Mouse (Mus musculus) cortical plate, adult 2 months (tissue): ENCODE data around the gene Osbp. TPM values are rescaled to one million over a fixed set of nuclear protein-coding genes. Genes with fewer than 3 reads are reported as not detected.

Experiments
- H3K27ac ChIP-seq: fragments of 200-500 bp; 2 replicates; pipeline ENCODE4 v1.5.1; 2012; ENCODE audit warnings: low read length, control low read depth, inconsistent platforms; ENCODE audit not compliant: insufficient read depth
- H3K4me1 ChIP-seq: fragments of 200-500 bp; 2 replicates; pipeline ENCODE4 v1.6.1; 2011; ENCODE audit warnings: low read length; ENCODE audit not compliant: control insufficient read depth, insufficient read depth
- H3K4me3 ChIP-seq: fragments of 200-500 bp; 2 replicates; pipeline ENCODE4 v1.5.1; 2011; ENCODE audit warnings: mild to moderate bottlenecking, low read length, control low read depth; ENCODE audit not compliant: insufficient read depth
- CTCF ChIP-seq: fragments of 200-500 bp; IDR thresholded peaks from 2 replicates; pipeline ENCODE4 v1.5.1; 2011; ENCODE audit warnings: mild to moderate bottlenecking, control low read depth, low read length; ENCODE audit not compliant: insufficient read depth; ENCODE audit errors: extremely low read depth
- POLR2A ChIP-seq: fragments of 200-500 bp; IDR thresholded peaks from 2 replicates; pipeline ENCODE4 v1.6.1; 2011; ENCODE audit warnings: mild to moderate bottlenecking, low read length, control low read depth; ENCODE audit not compliant: insufficient read depth; ENCODE audit errors: extremely low read depth
- polyA plus RNA-seq: library from polyadenylated mRNA; depleted of rRNA; stranded (reverse); fragments of >200 nt; gene quantifications from 2 replicates; pipeline ENCODE4 v1.2.3, GENCODE M21; 2012

The Osbp gene
- polyA plus RNA-seq, 1 experiment = 37.1 TPM

DNA sequence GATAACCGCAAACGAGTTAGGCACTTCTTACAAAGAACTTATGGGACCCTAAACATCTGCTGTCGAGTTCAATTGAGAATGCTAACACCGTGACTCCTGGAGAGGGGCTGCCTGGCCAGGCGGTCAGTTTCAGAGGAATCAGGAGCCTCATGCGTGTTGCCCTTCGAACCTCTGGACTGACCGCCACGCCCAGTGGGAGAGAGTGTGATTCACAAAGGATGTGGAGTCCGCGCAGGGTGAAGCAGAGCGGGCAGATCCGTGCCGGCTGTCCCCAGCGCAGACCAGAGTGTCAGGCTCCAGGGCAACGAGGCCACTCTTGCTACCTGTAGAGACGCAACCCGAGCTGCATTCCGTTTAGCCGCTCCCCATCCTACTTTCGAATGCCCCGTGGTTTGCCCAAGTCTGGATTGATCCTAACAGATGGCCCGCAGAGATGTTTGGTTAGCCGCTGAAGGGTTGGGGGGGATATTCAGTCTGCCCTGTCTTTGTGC lies 44.6 kb downstream of the Osbp start:
- no peak for TF ChIP-seq POLR2A
- TF ChIP-seq CTCF = no peak
- peak overlapping the region; percentile 77 for H3K4me3 ChIP-seq
- peak overlapping the region; percentile 34 for H3K27ac ChIP-seq
- H3K4me1 ChIP-seq = 0 out of 2 replicates have a peak, but pooled peaks cover 2% of the 10 kb centered on the region

- no peak overlapping the region for H3K27ac ChIP-seq
- H3K4me3 ChIP-seq = peak overlapping the region; percentile 77
- TF ChIP-seq CTCF = no peak
- TF ChIP-seq POLR2A = no peak
- 0 out of 2 replicates have a peak, but pooled peaks cover 2% of the 10 kb centered on the region for H3K4me1 ChIP-seq
Observed at GRCm38 (mm10) chr19:12010916-12011559, 45.3 kb downstream of the Osbp start.

DNA sequence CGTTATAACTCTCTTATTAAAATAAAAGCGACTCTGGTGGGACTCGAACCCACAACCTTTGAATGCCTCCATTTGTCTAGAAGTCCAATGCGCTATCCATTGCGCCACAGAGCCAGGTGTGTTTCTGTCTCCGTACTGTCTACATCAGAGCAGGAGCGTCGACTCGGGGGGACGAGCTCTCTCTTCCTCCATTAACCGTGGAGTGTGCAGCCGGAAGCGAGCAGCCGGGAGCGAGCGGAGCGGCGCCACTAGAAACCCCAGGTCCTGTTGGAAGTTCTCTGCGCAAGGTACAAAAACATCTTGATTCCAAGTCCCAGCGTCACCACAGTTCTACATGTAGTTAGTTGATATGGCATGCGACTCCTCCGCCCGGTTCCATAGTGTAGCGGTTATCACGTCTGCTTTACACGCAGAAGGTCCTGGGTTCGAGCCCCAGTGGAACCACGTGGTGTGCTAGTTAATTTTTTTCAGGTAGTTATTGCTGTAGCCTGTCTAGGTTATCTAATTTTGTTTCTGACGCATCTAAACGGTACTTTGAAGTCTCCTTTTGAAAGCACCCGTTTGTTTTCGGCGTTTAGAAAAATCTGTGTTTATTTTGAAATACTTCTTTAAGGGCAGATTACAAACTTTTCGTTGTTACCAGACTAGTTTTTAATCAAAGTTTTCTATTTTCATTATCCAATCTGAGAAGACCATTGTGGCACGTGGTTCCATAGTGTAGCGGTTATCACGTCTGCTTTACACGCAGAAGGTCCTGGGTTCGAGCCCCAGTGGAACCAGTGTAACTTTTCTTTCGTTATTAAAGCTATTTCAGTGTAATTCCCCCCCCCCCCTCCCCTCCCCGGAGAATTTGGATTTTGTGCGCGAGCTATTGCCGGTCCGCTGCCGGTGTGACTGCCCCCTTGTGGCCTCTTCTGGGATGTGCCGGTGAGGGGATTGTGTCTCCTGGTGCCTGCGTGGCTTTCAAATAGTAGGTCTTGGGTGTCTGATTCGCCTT lies 46.1 kb downstream of the Osbp start:
- H3K27ac ChIP-seq = no peak overlapping the region
- TF ChIP-seq CTCF (peak; percentile 43), POLR2A (no peak)

DNA sequence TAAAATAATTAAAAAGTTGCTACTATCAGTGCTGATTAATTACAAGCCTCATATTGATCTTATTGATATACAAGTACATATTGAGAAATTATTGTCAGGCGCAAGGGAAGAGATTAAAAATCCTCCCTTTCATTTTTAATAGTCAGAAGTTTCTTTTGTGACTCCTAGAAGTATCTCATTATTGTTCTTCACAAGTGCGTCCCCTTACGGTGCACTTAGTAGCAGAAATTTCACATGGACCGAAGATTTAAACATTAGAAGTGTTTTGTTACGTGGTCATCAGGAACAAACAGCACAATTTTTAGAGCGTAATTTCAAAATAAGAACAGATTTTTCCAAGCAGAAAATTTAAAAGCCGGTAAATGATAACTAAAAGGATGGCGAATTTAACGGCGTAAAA lies 46.9 kb downstream of the Osbp start:
- H3K27ac ChIP-seq = no peak overlapping the region
- TF ChIP-seq POLR2A (no peak), CTCF (no peak)
- H3K4me1 ChIP-seq = 0 out of 2 replicates have a peak, but pooled peaks cover 2% of the 10 kb centered on the region
- peak overlapping the region; percentile 77 for H3K4me3 ChIP-seq

More for the DNA sequence above, 46.1 kb downstream of the Osbp start:
- Histone ChIP-seq H3K4me3 (peak overlapping the region; percentile 77), H3K4me1 (0 out of 2 replicates have a peak, but pooled peaks cover 2% of the 10 kb centered on the region)

GRCm38 (mm10) chr19:12013228-12013627 lies 47.5 kb downstream of the Osbp start:
- no peak for TF ChIP-seq CTCF
- TF ChIP-seq POLR2A = no peak
- Histone ChIP-seq H3K27ac (no peak overlapping the region), H3K4me1 (0 out of 2 replicates have a peak, but pooled peaks cover 2% of the 10 kb centered on the region), H3K4me3 (peak overlapping the region; percentile 11)

GRCm38 (mm10) chr19:12015708-12016107 lies 50.0 kb downstream of the Osbp start:
- H3K27ac ChIP-seq = no peak overlapping the region
- 0 out of 2 replicates have a peak, but pooled peaks cover 2% of the 10 kb centered on the region for H3K4me1 ChIP-seq
- TF ChIP-seq CTCF = peak; percentile 26; the same call in 1 of the 2 replicates
- no peak for TF ChIP-seq POLR2A
- no peak overlapping the region for H3K4me3 ChIP-seq

- TF ChIP-seq CTCF = no peak
- no peak for TF ChIP-seq POLR2A
- H3K27ac ChIP-seq = no peak overlapping the region
Observed at GRCm38 (mm10) chr19:12016192-12016591, 50.5 kb downstream of the Osbp start.

DNA sequence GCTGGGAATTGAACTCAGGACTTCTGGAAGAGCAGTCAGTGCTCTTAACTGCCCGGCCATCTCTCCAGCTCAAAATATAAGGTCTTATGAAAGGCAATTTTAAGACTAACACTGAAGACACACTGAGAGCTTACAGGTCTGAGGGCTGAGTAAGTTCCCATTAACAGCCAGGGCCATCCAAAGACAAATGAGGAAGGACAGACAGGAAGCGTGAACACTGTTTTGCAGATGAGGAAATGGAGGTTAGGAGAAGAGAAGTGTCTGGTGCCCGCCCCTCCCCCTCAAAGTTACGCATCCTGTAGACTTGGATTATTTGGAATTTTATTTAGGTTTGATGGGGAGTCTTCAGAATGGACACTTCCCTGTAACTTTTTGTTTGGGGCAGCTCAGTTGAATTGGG lies 58.4 kb downstream of the Osbp start:
- Histone ChIP-seq H3K27ac (no peak overlapping the region), H3K4me1 (no peaks in the 10 kb centered on the region), H3K4me3 (no peak overlapping the region)
- TF ChIP-seq POLR2A (no peak), CTCF (no peak)

More at GRCm38 (mm10) chr19:12016192-12016591, 50.5 kb downstream of the Osbp start:
- no peak overlapping the region for H3K4me3 ChIP-seq
- H3K4me1 ChIP-seq = 0 out of 2 replicates have a peak, but pooled peaks cover 2% of the 10 kb centered on the region

- Histone ChIP-seq H3K4me1 (no peaks in the 10 kb centered on the region), H3K4me3 (no peak overlapping the region), H3K27ac (no peak overlapping the region)
- no peak for TF ChIP-seq CTCF
- no peak for TF ChIP-seq POLR2A
Observed at GRCm38 (mm10) chr19:12025333-12025732, 59.6 kb downstream of the Osbp start.
